Mouse (Mus musculus) heart, embryonic 16.5 days (tissue): ENCODE measurements at regions not wholly inside any gene's neighbourhood (a gene's known extent, or its start where the extent isn't known, plus 50 kb on each side); places are given as distances from the start of the nearest gene placed in this dataset.

Experiments
- ATAC-seq: fragments of 200-750 bp; cut with Nextera tagmentation; replicated peaks from 2 replicates; pipeline ENCODE4 v1.8.0; 2017; ENCODE audit warnings: moderate number of reproducible peaks; ENCODE audit not compliant: insufficient read depth, low FRiP score; ENCODE audit errors: extremely low read depth
- H3K27ac ChIP-seq: fragments of 300-500 bp; sonication (generic); 2 replicates; pipeline ENCODE4 v1.5.1; 2014; ENCODE audit warnings: mild to moderate bottlenecking, low read length, control low read depth, moderate library complexity
- H3K27me3 ChIP-seq: fragments of 300-500 bp; sonication (generic); 2 replicates; pipeline ENCODE4 v1.6.1; 2014; ENCODE audit warnings: low read length, mixed read lengths; ENCODE audit not compliant: control insufficient read depth, insufficient read depth
- H3K36me3 ChIP-seq: fragments of 300-500 bp; sonication (generic); 2 replicates; pipeline ENCODE4 v1.6.1; 2014; ENCODE audit not compliant: control insufficient read depth, insufficient read depth
- H3K4me1 ChIP-seq: fragments of 300-500 bp; sonication (generic); 2 replicates; pipeline ENCODE4 v1.6.1; 2014; ENCODE audit warnings: low read length, mixed read lengths; ENCODE audit not compliant: control insufficient read depth, insufficient read depth
- H3K4me2 ChIP-seq: fragments of 300-500 bp; sonication (generic); 2 replicates; pipeline ENCODE4 v1.6.1; 2014; ENCODE audit warnings: low read depth, mild to moderate bottlenecking, control low read depth, low read length
- H3K4me3 ChIP-seq: fragments of 300-500 bp; sonication (generic); 2 replicates; pipeline ENCODE4 v1.5.1; 2014; ENCODE audit warnings: mild to moderate bottlenecking, control low read depth, low read length
- H3K9ac ChIP-seq: fragments of 300-500 bp; sonication (generic); 2 replicates; pipeline ENCODE4 v1.6.1; 2014; ENCODE audit warnings: low read length, control low read depth
- H3K9me3 ChIP-seq: fragments of 300-500 bp; sonication (generic); replicated peaks from 2 replicates; pipeline ENCODE4 v1.6.1; 2016; ENCODE audit warnings: low read length; ENCODE audit not compliant: control insufficient read depth
- WGBS: fragments of 180-500 bp; shearing (Covaris S2); extraction: QIAGEN DNeasy Blood & Tissue Kit; methylation state at CpG from one replicate; pipeline ENCODE4 v1.1.7; 2014; 5-methylcytosine and 5-hydroxymethylcytosine counted together

GRCm38 (mm10) chr3:149827181-149827580, 836.8 kb upstream of the Adgrl2 start:
- 35% methylated on average over 2 of the region's 2 CpGs for WGBS
- Histone ChIP-seq H3K27ac (no peak overlapping the region), H3K9ac (no peak overlapping the region), H3K9me3 (no peaks in the 10 kb centered on the region), H3K36me3 (no peaks in the 10 kb centered on the region), H3K27me3 (no peaks in the 10 kb centered on the region), H3K4me1 (no peaks in the 10 kb centered on the region), H3K4me2 (no peak overlapping the region), H3K4me3 (no peak overlapping the region)
- no peak for ATAC-seq

DNA sequence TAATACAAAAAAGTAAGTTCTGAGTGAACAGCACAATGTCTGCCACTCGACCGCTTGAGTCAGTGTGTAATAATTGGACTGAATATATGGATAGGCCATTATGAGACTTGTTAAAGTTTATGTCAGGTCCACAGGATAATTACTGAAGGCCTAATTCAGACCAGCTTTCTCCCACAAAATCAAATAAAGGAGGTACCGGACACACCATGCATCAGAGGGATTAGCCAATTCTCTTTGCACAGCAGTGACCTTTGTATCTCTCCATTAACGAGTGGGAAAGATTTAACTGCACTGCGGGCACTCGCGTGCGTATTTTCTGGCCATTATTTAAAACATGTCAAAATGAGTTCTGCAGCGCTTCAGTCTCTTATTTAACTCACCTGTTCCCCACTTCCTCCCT, 836.4 kb upstream of the Adgrl2 start:
- H3K4me3 ChIP-seq: no peak overlapping the region
- H3K36me3 ChIP-seq: no peaks in the 10 kb centered on the region
- no peak overlapping the region for H3K9ac ChIP-seq
- H3K9me3 ChIP-seq: no peaks in the 10 kb centered on the region
- no peak for ATAC-seq
- 83% methylated on average over 9 of the region's 9 CpGs for WGBS
- no peaks in the 10 kb centered on the region for H3K27me3 ChIP-seq
- H3K27ac ChIP-seq: no peak overlapping the region
- no peaks in the 10 kb centered on the region for H3K4me1 ChIP-seq
- H3K4me2 ChIP-seq: no peak overlapping the region

- Histone ChIP-seq H3K4me2 (no peak overlapping the region), H3K27me3 (no peaks in the 10 kb centered on the region), H3K4me3 (no peak overlapping the region), H3K36me3 (no peaks in the 10 kb centered on the region), H3K9ac (no peak overlapping the region), H3K27ac (no peak overlapping the region), H3K4me1 (no peaks in the 10 kb centered on the region), H3K9me3 (no peaks in the 10 kb centered on the region)
- WGBS: 83% methylated on average over 3 of the region's 3 CpGs
- no peak for ATAC-seq
These were observed 830.3 kb upstream of the Adgrl2 start for GRCm38 (mm10) chr3:149820670-149821069.

DNA sequence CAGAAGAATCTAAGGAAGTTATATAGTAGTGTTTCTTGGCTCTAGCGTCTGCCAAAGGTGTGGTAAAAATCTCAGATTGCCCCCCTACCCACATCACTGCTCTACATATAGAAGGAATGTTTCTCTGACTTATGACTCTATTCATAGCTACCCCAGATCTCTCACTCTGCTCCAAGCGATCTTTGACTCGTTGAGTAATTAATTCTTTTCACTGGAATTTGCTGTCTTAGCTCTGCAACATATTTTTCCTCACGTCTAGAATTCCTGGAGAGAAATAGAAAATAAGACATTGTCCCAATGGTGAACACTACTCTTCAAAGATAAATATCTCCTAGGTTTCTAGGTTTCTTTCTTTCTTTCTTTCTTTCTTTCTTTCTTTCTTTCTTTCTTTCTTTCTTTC, 829.5 kb upstream of the Adgrl2 start:
- no peak overlapping the region for H3K27ac ChIP-seq
- no peak for ATAC-seq
- no peaks in the 10 kb centered on the region for H3K4me1 ChIP-seq
- H3K9ac ChIP-seq: no peak overlapping the region
- H3K4me3 ChIP-seq: no peak overlapping the region
- no peaks in the 10 kb centered on the region for H3K36me3 ChIP-seq
- no peak overlapping the region for H3K4me2 ChIP-seq
- 67% methylated on average over 4 of the region's 4 CpGs for WGBS
- H3K9me3 ChIP-seq: no peaks in the 10 kb centered on the region
- H3K27me3 ChIP-seq: no peaks in the 10 kb centered on the region

GRCm38 (mm10) chr3:149819081-149819480, 828.7 kb upstream of the Adgrl2 start:
- ATAC-seq: no peak
- Histone ChIP-seq H3K27me3 (no peaks in the 10 kb centered on the region), H3K27ac (no peak overlapping the region), H3K4me2 (no peak overlapping the region), H3K9me3 (no peaks in the 10 kb centered on the region), H3K4me1 (no peaks in the 10 kb centered on the region), H3K36me3 (no peaks in the 10 kb centered on the region), H3K4me3 (no peak overlapping the region), H3K9ac (no peak overlapping the region)
- WGBS: 73% methylated on average over 2 of the region's 2 CpGs

GRCm38 (mm10) chr3:149811036-149811435, 820.7 kb upstream of the Adgrl2 start:
- H3K4me2 ChIP-seq: no peak overlapping the region
- no peak for ATAC-seq
- H3K4me3 ChIP-seq: no peak overlapping the region
- H3K36me3 ChIP-seq: no peaks in the 10 kb centered on the region
- H3K27ac ChIP-seq: no peak overlapping the region
- no peaks in the 10 kb centered on the region for H3K27me3 ChIP-seq
- H3K9me3 ChIP-seq: no peaks in the 10 kb centered on the region
- no peak overlapping the region for H3K9ac ChIP-seq
- 80% methylated on average over 2 of the region's 2 CpGs for WGBS
- H3K4me1 ChIP-seq: no peaks in the 10 kb centered on the region

DNA sequence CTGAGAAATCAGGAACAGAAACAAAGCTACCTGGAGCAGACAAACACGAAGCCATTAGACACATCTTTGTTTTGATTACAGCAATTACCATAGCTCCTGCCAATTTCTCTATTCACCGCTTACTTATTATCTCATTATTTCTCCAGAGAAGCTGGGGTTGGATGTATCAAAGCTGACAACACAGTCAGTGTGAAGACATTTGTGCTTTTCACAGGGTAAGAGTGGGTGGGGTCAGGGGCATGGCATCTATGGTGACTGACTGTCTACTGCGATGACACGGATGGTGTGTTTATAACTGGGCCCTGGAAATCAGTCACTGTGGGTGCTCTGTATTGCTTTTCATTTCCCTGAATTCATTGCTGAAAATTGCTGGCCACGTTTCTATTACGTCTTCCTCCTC, 815.0 kb upstream of the Adgrl2 start:
- Histone ChIP-seq H3K27me3 (no peaks in the 10 kb centered on the region), H3K27ac (no peak overlapping the region), H3K36me3 (no peaks in the 10 kb centered on the region), H3K4me1 (no peaks in the 10 kb centered on the region), H3K9ac (no peak overlapping the region), H3K9me3 (no peaks in the 10 kb centered on the region), H3K4me2 (no peak overlapping the region), H3K4me3 (no peak overlapping the region)
- ATAC-seq: no peak
- WGBS: 71% methylated on average over 6 of the region's 6 CpGs

- H3K4me1 ChIP-seq: no peaks in the 10 kb centered on the region
- WGBS: 65% methylated on average over 2 of the region's 2 CpGs
- H3K9me3 ChIP-seq: no peaks in the 10 kb centered on the region
- H3K9ac ChIP-seq: no peak overlapping the region
- H3K4me2 ChIP-seq: no peak overlapping the region
- no peaks in the 10 kb centered on the region for H3K36me3 ChIP-seq
- no peak for ATAC-seq
- H3K27ac ChIP-seq: no peak overlapping the region
- no peak overlapping the region for H3K4me3 ChIP-seq
- H3K27me3 ChIP-seq: no peaks in the 10 kb centered on the region
These were observed 805.8 kb upstream of the Adgrl2 start for GRCm38 (mm10) chr3:149796123-149796522.

DNA sequence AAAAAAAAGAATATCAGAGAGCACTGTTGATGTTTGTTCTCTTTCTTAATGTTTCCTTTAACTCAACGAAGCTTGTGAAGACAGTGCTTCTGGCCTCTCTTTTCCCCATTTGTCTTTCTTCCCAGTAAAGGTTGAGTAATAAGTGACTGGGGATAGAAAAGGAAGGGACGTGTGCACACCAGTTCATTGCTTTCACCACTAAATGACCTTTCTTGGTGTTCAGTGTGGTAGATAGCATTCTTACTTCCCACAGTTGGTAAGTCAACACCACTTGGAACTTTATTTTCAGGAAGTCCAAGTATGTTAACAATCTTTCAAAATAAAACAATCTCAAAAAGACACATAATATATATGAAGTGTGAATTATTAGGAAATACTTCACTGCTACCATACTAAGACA, 801.2 kb upstream of the Adgrl2 start:
- no peak for ATAC-seq
- Histone ChIP-seq H3K4me1 (no peaks in the 10 kb centered on the region), H3K9me3 (no peaks in the 10 kb centered on the region), H3K36me3 (no peaks in the 10 kb centered on the region), H3K27me3 (no peaks in the 10 kb centered on the region), H3K4me2 (no peak overlapping the region), H3K27ac (no peak overlapping the region), H3K4me3 (no peak overlapping the region), H3K9ac (no peak overlapping the region)
- 74% methylated on average over 2 of the region's 2 CpGs for WGBS

GRCm38 (mm10) chr3:149786096-149786495, 795.7 kb upstream of the Adgrl2 start:
- ATAC-seq: no peak
- H3K36me3 ChIP-seq: no peaks in the 10 kb centered on the region
- no peak overlapping the region for H3K4me2 ChIP-seq
- WGBS: 89% methylated on average over 2 of the region's 2 CpGs
- no peak overlapping the region for H3K9ac ChIP-seq
- H3K4me1 ChIP-seq: no peaks in the 10 kb centered on the region
- H3K4me3 ChIP-seq: no peak overlapping the region
- H3K9me3 ChIP-seq: no peaks in the 10 kb centered on the region
- no peak overlapping the region for H3K27ac ChIP-seq
- no peaks in the 10 kb centered on the region for H3K27me3 ChIP-seq
